Mouse (Mus musculus): ENCODE data around the gene Plekha4.

Plekha4 gene

DNA sequence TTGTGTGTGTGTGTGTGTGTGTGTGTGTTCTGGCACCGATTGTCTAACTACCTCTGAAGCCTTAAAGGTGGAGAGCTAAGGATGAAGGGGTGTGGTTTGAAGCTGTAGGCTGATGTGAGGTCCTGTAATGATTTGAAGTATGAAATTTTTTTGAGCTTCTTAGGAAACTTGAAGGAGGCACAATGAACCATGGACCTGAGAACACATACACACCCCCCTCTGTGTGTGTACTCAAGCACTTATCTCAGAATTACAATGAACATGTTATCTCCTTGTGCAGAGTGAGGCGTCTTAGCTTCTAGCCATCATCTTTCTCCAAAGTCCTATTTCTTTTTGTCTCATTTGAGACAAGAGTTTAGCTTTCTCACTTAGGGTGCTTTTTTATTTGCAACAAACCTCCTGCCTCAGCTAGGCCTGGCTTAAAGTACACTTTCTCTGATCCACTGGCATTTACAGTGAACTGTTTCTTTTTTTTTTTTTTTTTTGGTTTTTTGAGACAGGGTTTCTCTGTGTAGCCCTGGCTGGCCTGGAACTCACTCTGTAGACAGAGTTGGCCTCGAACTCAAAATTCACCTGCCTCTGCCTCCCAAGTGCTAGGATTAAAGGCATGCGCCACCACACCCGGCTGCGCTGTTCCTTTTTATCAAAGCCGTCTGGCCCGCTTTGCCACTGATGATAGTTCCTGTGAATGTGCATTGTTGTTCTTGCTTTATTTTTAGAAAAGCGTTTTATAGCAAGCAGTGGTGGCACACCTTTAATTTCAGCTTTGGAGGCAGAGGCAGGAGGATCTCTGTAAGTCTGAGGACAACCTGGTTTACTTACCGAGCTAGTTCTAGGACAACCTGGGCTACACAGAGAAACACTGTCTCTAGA lies 42.7 kb downstream of the Plekha4 start:
- DNase-seq (ENCODE audit: low read depth, low spot score), result no peak

DNA sequence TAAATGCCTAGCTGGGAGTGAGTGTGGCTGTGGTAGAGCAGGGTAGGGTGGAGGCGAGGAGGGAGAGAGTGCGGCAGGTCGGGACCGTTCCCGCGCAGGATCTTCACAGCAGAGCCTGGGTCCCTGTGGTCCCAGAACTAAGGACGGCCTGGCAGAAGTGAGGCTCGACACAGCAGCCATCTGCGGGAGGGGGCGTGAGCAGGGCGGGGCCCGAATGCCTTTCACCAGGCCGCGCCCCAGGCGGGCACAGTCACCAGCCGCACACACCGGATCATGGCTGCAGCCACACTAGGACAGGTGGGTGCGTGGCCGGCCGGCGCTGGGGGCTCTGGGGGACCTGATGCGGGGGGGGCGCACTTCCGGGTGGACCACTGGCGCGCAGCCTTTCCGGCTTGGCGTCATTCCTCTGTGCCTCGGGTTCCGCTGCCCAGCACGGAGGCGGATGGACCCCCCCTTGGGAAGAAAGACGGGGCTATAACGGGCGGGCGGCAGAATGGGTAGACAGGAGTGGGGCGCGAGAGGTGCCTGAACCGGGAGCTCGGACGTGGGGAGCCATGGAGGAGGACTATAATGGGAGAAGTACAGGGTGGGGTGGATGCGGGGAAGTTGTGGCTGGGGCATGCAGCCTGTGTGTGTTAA lies 44.1 kb downstream of the Plekha4 start, which contains the start of gene Bcat2:
Bcat2 (plus strand) TSS at position 51 of the 639 bp plus-strand sequence.
- DNase-seq (ENCODE audit: low read depth, low spot score), result no peak

DNA sequence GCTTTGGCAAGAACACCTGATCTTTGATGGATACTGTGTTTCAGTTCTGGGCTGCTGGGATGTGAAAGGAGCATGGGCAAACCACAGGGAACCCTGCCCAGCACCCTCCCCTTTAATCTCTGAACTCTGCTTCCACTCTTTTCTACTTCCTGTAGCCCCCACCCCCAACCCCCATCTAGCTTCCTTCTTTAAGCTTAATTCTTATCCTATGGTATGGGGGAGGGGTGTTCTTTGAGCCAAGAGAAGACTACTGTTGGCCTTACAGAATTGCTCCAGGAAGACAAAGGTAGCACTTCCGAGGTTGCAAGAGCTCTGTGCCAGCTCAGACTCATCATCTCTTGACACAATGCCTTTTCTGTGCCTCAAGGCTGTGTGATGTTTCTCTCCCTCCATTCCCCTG lies 45.8 kb downstream of the Plekha4 start:
- DNase-seq (ENCODE audit: low read depth, low spot score), result no peak

DNA sequence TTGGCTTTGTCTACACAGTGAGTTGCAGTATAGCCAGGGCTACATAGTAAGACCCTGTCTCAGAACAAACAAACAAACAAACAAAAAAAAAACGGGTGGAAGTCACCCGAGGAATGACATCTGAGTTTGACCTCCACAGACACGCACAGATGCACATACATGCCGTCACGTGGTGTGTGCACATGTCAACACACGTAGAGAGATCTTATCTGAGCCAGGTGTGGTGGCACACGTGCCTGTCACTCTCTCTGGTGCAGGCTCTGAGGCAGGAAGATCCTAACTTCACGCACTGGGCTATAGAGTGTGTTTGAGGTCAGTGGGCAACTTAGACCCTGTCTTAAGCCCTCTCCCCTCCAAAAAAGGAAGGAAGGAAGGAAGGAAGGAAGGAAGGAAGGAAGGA lies 47.8 kb downstream of the Plekha4 start:
- DNase-seq (ENCODE audit: low read depth, low spot score), result no peak

DNA sequence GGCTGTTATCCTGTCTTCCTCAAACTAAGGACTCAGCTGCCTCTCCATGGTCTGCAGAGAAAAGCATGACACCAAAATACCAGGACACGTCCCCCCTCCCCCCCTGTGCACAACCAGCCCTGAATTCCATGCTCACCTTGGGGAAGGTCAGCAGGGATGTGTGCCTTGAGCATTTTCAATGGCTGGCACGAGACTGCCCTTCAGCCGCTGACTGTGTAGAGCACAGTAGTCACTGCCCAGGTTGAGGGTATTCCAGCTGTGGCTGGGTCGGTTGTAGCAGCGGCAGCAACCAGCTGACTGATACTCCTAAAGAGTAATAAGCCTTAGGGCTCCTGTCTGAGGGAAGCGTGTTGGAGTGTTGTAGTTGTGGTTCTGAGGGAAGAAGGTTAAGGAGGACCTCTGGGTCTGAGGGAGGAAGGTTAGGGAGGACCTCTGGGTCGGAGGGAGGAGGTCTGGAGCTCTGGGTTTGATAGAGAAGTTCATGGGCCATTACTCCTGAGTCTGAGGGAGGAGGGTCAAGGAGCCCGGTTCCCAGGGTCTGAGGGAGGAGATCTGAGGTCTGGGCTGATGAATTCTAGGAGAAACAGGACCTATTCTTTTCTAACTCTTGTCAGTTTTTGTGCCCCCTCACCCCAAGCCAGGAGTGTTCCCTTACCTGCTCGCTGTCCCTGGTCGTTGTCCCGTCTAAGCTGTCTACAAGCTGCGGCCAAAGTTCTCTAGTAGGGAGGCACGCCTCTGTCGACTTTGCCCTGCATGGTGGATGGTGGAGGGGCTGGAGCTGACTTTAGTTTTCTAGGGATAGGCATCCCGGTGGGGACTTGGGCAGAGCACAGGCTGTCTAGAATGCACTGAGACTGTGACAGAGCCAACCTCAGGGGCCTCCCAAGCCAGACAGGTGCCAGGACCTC lies 48.6 kb downstream of the Plekha4 start:
- DNase-seq (ENCODE audit: low read depth, low spot score), result no peak

DNA sequence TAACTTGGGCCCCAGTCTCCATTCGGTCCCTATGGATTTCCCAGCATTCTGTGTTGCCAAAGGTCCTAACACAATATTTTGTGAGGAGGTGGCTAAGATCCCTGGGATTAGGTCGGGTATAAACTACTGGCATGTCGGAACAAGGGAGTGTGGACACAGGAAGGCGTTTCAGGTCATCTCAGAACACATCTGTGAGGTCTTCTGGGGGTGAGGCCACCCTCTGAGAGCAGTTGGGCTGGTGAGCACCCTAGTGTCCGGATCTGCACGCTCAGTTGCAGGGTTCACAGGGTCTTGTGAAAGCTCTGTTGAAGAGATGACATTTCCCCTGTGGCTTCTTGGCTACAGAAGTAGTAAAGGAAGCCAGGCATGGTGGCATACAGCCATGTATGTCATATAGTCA lies 59.8 kb downstream of the Plekha4 start:
- DNase-seq (ENCODE audit: low read depth, low spot score), result no peak

DNA sequence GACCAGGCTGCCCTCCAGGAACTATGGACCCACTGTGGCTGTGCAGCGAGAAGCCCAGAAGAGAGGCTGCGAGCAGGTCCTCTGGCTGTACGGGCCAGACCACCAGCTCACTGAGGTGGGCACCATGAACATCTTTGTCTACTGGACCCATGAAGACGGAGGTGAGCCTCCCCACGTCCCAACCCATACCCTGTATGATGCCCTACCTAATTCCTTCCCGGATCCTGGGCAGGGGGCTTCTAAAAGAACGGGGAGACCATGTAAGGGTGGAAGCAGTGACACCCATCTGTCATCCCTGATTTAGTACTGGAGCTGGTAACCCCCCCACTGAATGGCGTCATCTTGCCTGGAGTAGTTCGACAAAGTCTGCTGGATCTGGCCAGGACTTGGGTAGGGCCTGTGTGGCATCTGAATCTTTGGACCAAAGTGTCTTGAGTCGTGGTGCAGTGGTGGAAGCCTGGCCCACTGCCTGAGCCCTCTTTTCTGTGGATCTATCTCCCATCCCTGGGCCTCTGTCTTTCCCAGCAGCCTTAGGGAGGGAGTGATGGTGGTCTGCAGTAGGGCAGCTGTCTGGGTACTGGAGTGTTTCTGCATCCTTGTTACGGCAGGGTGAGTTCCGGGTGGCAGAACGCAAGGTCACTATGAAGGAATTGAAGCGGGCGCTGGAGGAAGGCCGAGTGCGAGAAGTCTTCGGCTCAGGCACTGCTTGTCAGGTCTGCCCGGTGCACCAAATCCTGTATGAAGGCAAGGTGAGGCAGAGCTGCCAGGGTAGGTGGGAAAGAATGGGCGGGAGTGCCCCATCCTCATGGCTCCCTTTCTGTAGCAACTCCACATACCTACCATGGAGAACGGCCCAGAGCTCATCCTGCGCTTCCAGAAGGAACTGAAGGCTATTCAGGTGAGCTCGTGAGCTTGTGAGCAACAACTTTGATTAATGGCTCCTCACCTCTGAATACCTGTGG lies 61.8 kb downstream of the Plekha4 start:
- no peak for DNase-seq (ENCODE audit: low read depth, low spot score)

DNA sequence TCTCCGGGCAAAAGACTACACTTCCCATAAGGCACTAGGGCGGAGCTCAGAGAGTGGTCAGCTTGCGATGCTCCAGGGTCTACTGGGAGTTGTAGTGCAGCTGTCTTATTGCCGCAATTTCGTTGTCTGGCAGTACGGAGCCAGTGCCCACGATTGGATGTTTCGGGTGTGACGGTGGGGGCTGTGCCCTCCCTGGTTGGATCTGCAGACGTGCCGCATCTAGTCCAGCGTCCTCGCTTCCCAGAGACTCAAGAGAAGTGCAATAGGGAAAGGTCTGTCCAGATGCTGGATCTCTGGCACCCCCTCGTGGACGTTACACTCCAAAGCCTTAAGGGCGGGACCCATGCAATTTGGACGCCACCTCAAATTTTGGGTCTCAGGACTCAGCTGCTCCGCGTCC lies 63.0 kb downstream of the Plekha4 start:
- peak; percentile 75 for DNase-seq (ENCODE audit: low read depth, low spot score)

DNA sequence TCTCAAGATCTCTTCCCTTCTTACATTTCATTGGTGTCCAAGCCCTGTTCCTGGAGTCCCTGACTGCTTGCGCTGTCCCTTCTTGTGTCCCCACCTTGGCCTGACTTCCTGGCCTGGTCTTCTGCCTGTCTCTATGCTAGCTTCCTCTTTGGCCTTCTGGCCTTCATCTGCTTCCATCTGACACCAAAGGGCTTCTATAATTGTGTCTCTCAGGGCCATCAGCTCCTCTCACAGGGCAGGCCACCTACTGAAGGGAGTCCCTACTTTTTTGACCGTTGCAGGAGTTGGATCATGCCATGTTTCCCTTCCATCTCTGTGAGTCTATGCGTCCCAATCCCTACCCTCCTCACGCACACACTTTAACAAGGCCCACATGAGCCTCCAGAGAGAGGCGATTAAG lies 63.8 kb downstream of the Plekha4 start:
- DNase-seq (ENCODE audit: low read depth, low spot score), result no peak

DNA sequence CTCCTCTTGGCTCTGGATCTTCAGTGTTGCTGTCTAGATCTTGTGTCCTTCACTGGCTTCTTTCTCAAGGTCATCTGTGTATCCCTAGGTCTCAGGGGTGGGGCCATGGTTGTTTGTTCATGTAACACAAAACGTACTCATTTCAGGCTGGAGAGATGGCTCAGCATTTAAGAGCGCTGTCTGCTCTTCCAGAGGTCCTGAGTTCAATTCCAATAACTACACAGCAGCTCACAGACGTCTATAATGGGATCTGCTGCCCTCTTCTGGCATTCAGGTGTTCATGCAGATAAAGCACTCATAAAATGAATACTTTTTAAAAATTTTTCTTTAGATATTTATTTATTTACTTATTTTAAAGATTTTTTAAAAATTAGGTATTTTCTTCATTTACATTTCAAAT lies 64.7 kb downstream of the Plekha4 start:
- no peak for DNase-seq (ENCODE audit: low read depth, low spot score)

DNA sequence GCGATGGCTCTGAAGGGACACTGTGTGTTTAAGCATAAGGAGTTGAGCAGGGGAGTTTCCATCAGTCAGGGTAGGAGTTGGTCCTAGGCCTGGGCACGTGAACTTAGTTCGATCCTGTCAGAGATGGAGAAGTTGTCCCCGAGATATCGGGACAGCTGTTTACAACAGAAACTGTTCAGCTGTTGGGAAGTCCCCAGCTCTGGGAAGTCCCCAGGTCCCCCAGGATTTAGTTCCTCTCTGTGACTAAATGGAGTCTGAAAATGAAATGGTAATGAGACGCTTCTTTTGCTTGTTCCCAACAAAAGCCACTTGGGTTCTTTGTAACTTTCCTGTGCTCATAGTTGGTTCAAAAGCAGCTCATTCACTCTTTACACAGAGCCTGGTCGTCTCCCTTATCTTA lies 65.8 kb downstream of the Plekha4 start:
- DNase-seq (ENCODE audit: low read depth, low spot score), result no peak

DNA sequence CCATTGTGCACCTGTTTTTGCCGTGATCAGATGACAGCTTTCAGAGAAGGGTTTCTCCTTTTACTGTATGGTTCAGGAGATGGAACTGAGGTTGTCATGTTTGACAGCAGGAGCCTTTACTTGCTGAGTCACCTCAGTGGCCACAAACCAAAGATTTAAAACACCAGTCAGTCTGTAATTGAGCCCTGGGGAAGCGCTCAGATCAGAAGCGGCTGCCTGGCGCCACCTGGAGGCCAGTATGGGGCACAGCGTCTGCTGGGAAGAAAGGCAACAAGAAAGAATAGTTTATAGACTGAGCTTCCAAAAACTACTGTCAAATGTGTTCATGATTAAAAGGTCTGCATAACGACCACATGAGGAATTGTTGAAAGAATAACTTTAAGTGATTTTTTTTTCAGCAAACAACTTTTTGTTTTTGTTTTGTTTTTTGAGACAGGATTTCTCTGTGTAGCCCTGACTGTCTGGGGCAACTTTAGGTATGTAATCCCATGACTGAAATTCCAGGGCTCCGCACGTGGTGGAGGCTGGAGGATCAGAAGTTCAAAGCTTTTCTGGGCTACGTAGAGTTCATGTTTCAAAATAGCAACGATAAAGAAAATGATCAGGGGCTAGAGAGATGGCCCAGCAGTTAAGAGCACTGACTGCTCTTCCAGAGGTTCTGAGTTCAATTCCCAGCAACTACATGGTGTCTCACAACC lies 67.1 kb downstream of the Plekha4 start:
- no peak for DNase-seq (ENCODE audit: low read depth, low spot score)

DNA sequence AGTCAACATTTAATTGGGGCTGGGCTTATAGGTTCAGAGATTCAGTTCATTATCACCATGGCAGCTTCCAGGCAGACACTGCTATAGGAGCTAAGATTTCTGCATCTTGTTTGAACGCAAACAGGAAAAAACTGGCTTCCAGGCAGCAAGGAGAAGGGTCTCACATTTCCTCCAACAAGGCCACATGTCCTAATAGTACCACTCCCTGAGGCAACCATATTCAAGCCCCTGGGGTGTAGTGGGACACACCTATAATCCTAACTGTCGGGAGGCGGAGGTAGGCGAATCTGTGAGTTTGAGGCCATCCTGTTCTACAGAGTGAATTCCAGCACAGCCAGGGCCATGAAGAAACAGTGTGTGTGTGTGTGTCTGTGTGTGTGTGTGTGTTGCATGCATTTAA lies 69.0 kb downstream of the Plekha4 start:
- DNase-seq (ENCODE audit: low read depth, low spot score), result no peak

DNA sequence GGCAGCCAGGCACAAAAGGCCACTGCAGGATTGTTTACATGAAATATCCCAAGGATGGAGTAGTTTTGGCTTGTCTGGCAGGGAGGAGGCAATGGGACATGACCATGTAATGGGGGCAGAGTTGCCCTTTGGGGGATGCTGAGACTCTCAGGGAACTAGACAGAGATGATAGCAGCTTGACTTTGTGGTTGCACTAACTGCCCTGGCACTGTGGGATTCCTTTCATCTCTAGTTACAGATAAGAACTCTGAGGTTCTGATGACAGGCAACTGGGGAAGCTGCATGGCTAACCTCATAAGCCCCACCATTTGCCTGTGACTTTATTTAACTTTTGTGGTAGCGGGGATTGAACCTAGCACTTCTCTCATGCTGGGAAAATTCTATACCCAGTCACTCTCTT lies 70.0 kb downstream of the Plekha4 start:
- DNase-seq (ENCODE audit: low read depth, low spot score), result no peak

DNA sequence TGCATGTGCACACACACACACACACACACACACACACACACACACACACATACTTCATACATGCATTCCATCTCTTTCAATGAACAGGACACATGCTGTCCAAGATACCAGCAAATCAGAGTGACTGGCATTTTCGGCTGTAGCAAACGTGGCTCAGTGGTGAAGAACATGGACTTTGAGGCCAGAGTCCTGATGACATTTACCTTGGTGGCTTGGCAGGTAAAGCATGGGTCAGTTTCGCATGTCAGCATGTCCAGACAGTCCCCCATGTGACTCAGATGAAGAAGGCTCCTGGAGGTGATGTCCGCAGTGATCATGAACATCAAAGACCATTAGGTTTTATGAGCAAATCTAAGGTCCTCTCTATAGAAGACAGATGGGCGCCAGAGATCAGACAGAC lies 70.9 kb downstream of the Plekha4 start:
- DNase-seq (ENCODE audit: low read depth, low spot score), result no peak

DNA sequence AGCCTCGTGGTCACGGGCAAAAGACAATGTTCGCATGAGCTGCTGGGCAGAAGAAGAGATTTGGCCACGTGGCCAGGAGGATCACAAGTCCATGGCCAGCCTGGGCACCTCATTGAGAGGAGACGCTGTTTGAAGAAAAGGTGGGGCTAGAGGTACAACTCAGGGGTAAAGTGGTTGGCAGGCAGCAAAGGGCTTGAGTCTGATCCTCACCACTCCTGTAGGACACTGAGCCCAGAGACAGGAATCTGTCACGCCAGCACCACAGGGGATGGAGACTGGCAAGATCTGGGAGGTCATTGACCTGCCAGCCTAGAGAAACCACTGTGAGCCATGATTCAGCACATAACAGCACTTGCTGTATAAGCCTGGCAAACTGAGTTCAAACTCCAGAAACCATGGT lies 71.4 kb downstream of the Plekha4 start:
- DNase-seq (ENCODE audit: low read depth, low spot score), result no peak

DNA sequence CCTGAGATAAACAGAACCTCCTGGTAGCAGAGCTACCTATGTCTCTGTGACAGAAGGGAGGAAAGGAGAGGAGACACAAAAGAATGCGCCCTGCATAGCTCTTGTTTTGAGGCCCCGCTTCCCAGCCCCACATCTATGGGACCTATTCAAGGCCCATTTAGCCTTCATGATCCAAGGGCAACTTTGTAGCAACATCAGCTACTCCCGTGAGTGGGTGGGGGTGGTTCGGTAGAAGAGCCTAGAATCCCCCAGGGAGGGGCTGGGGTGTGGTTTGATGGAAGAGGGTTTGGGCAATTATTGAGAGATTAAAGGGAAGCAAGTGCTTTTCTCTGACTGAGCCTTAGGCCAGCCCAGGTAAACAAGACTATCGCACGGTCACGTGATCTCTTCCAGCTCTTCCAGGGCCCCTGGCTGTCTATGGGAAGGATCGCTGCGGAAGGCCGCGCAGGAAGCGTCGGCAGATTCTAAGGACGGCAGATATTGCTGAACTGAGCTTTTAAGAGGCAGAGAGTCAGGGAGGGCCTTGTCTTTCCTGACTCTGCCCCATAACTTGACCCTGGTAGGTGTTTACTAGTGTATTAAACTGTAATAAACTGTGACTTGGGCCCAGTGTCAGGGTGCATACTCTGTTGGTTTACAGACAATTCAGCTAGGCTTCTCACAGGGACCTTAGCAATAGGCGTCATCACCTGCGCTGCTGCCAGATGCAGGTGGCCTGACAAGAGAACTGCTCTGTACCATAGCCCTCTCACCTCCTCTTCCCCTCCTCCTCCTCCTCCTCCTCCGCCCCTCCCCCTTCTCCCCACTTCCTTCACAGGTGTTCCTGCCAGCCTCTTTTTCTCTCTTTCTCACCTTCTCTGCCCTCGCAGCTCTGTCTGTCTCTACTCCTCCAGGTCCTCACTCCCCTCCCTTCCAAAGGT lies 73.1 kb downstream of the Plekha4 start:
- DNase-seq (ENCODE audit: low read depth, low spot score), result no peak
